Mouse (Mus musculus): ENCODE measurements around the gene Tmem222. TPM values are rescaled to one million over a fixed set of nuclear protein-coding genes. Genes with fewer than 3 reads are reported as not detected.

The Tmem222 gene
- polyA plus RNA-seq, 1 experiment from 2014 or later: 58.1 TPM

GRCm38 (mm10) chr4:133298516-133299365 is 21.1 kb upstream of the Tmem222 start:
- no peaks in the 10 kb centered on the region for H3K9me3 ChIP-seq (ENCODE audit: low read length)
- TF ChIP-seq EP300 (IDR thresholded peaks at IDR 0.05) (no peak), CTCF (IDR thresholded peaks at IDR 0.05) (no peak)
- no peak for DNase-seq (ENCODE audit: low spot score)
- no peak overlapping the region for H3K4me3 ChIP-seq (ENCODE audit: low read depth, low read length)
- no peak overlapping the region for H3K4me2 ChIP-seq (replicated peaks; ENCODE audit: low read depth, low read length)
- H3K4me1 ChIP-seq (ENCODE audit: insufficient read depth, low read depth, low read length): no peaks in the 10 kb centered on the region
- no peak overlapping the region for H3K9ac ChIP-seq (replicated peaks; ENCODE audit: low read depth)
- peaks cover 40% of the 10 kb centered on the region for H3K36me3 ChIP-seq (ENCODE audit: insufficient read depth, low read length)
- no peak for ATAC-seq
- no peaks in the 10 kb centered on the region for H3K27me3 ChIP-seq (replicated peaks; ENCODE audit: insufficient read depth, low read length)
- WGBS: 44% methylated on average over 12 of the region's 12 CpGs
- no peak overlapping the region for H3K27ac ChIP-seq (ENCODE audit: low read length)

DNA sequence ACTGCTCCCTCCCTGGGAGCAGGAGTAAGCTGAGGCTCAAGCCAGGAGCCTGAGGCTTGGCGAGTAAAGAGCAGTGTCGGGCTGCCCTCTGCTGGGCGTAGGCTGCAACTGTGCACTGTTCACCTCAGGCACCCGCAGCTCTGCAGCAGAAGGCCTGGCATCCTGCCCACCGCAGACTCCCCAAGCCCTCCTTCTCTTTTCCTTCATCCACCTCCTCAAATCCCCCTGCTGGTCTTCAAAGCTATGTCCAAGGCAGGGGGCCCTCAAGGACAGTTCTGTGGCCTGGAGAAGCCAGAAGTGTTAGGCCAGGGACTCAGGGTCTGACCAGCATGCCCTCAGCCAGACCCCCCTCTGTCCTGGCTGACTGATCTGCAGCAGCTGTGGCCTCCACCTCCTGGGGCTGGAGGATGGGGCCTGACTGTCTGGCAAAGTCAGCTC is 20.2 kb upstream of the Tmem222 start:
- peaks cover 33% of the 10 kb centered on the region for H3K36me3 ChIP-seq (ENCODE audit: insufficient read depth, low read length)
- no peak overlapping the region for H3K4me2 ChIP-seq (replicated peaks; ENCODE audit: low read depth, low read length)
- no peak overlapping the region for H3K9ac ChIP-seq (replicated peaks; ENCODE audit: low read depth)
- H3K27ac ChIP-seq (ENCODE audit: low read length): no peak overlapping the region
- no peaks in the 10 kb centered on the region for H3K9me3 ChIP-seq (ENCODE audit: low read length)
- no peak overlapping the region for H3K4me3 ChIP-seq (ENCODE audit: low read depth, low read length)
- peak; percentile 87 for DNase-seq (ENCODE audit: low spot score)
- 4% methylated on average over 5 of the region's 5 CpGs for WGBS
- H3K4me1 ChIP-seq (ENCODE audit: insufficient read depth, low read depth, low read length): no peaks in the 10 kb centered on the region
- ATAC-seq: peak; percentile 82
- TF ChIP-seq EP300 (IDR thresholded peaks at IDR 0.05) (no peak), CTCF (IDR thresholded peaks at IDR 0.05) (peak; percentile 97)
- H3K27me3 ChIP-seq (replicated peaks; ENCODE audit: insufficient read depth, low read length): no peaks in the 10 kb centered on the region

DNA sequence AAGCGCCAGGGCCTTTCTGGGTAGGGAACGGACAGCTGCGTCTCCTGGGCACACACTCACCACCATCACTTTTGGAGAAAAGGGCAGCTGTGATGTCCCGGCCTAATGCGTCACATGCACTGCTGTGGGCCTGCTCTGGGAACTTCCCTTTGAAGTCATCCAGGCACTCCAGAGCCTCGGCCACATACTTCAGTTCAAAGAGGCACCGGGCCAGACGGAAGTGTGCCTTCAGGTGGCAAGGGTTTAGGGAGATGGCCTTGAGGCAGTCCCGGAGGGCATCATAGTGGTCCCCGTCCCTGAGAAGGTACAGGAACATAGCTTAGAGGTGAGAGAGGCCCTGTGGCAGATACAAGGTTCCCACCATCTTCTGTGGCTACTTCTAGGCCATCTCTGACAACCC is 19.8 kb upstream of the Tmem222 start:
- TF ChIP-seq EP300 (IDR thresholded peaks at IDR 0.05) (no peak), CTCF (IDR thresholded peaks at IDR 0.05) (no peak)
- Histone ChIP-seq H3K4me2 (replicated peaks; ENCODE audit: low read depth, low read length) (no peak overlapping the region), H3K4me3 (ENCODE audit: low read depth, low read length) (no peak overlapping the region), H3K36me3 (ENCODE audit: insufficient read depth, low read length) (peaks cover 30% of the 10 kb centered on the region), H3K27me3 (replicated peaks; ENCODE audit: insufficient read depth, low read length) (no peaks in the 10 kb centered on the region), H3K9me3 (ENCODE audit: low read length) (no peaks in the 10 kb centered on the region), H3K9ac (replicated peaks; ENCODE audit: low read depth) (no peak overlapping the region), H3K4me1 (ENCODE audit: insufficient read depth, low read depth, low read length) (no peaks in the 10 kb centered on the region), H3K27ac (ENCODE audit: low read length) (no peak overlapping the region)
- ATAC-seq: no peak; the same call in 1 of the 2 replicates
- WGBS: 60% methylated on average over 10 of the region's 10 CpGs
- DNase-seq (ENCODE audit: low spot score): no peak

DNA sequence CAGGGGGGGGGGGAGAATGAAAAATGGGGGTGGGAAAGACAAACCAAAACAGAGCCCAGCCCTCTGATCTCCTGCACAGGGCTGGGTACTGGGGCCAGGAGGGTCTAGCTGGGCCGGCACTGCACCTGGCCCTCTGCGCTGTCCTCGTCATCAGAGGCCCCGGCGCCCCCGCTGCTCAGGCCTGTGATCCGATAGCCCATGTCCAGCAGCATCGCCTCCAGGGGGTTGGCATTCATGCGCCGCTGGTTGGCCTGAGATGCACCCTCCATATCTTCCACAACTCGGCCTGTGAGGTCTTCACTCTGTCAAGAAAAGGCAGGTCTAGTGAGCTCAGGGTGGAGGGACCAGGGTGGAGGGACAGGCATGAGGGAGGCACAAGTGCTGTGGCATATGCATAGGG is 16.5 kb upstream of the Tmem222 start:
- Histone ChIP-seq H3K36me3 (ENCODE audit: insufficient read depth, low read length) (peaks cover 15% of the 10 kb centered on the region; the same call in 1 of the 2 replicates), H3K4me3 (ENCODE audit: low read depth, low read length) (no peak overlapping the region), H3K9ac (replicated peaks; ENCODE audit: low read depth) (no peak overlapping the region), H3K4me1 (ENCODE audit: insufficient read depth, low read depth, low read length) (no peaks in the 10 kb centered on the region), H3K27me3 (replicated peaks; ENCODE audit: insufficient read depth, low read length) (no peaks in the 10 kb centered on the region), H3K4me2 (replicated peaks; ENCODE audit: low read depth, low read length) (no peak overlapping the region), H3K9me3 (ENCODE audit: low read length) (no peaks in the 10 kb centered on the region), H3K27ac (ENCODE audit: low read length) (no peak overlapping the region)
- TF ChIP-seq EP300 (IDR thresholded peaks at IDR 0.05) (no peak), CTCF (IDR thresholded peaks at IDR 0.05) (no peak)
- ATAC-seq: no peak
- DNase-seq (ENCODE audit: low spot score): no peak
- 79% methylated on average over 11 of the region's 11 CpGs for WGBS

GRCm38 (mm10) chr4:133292901-133293843 is 15.6 kb upstream of the Tmem222 start:
- Histone ChIP-seq H3K27me3 (replicated peaks; ENCODE audit: insufficient read depth, low read length) (no peaks in the 10 kb centered on the region), H3K4me3 (ENCODE audit: low read depth, low read length) (no peak overlapping the region), H3K4me2 (replicated peaks; ENCODE audit: low read depth, low read length) (no peak overlapping the region), H3K9me3 (ENCODE audit: low read length) (no peaks in the 10 kb centered on the region), H3K36me3 (ENCODE audit: insufficient read depth, low read length) (peaks cover 15% of the 10 kb centered on the region; the same call in 1 of the 2 replicates), H3K27ac (ENCODE audit: low read length) (no peak overlapping the region), H3K4me1 (ENCODE audit: insufficient read depth, low read depth, low read length) (no peaks in the 10 kb centered on the region), H3K9ac (replicated peaks; ENCODE audit: low read depth) (no peak overlapping the region)
- DNase-seq (ENCODE audit: low spot score) (no peak), ATAC-seq (no peak)
- WGBS: 50% methylated on average over 24 of the region's 24 CpGs
- TF ChIP-seq EP300 (IDR thresholded peaks at IDR 0.05) (no peak), CTCF (IDR thresholded peaks at IDR 0.05) (no peak)

DNA sequence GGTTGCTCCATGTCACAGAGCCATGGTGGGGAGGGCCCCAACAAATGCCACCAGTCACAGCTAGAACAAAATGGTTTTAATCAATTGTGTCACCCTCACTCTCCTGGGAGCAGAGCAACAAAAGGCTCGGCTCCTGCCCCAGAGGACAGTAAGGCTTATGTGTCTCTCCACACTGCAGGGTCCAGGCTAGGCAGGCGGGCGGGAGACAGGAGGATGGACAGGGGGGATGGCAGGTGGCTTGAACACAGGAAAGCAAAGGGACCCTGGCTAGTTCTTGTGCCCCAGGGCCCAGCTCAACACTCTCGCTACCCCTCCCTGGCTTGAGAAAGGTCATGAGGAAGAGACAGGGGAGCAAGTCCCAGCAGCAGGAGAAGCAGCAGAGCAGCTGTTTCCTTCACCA is 14.8 kb upstream of the Tmem222 start:
- Histone ChIP-seq H3K36me3 (ENCODE audit: insufficient read depth, low read length) (peaks cover 15% of the 10 kb centered on the region; the same call in 1 of the 2 replicates), H3K27ac (ENCODE audit: low read length) (no peak overlapping the region), H3K9ac (replicated peaks; ENCODE audit: low read depth) (no peak overlapping the region), H3K4me1 (ENCODE audit: insufficient read depth, low read depth, low read length) (no peaks in the 10 kb centered on the region), H3K4me2 (replicated peaks; ENCODE audit: low read depth, low read length) (no peak overlapping the region), H3K9me3 (ENCODE audit: low read length) (no peaks in the 10 kb centered on the region), H3K4me3 (ENCODE audit: low read depth, low read length) (no peak overlapping the region), H3K27me3 (replicated peaks; ENCODE audit: insufficient read depth, low read length) (no peaks in the 10 kb centered on the region)
- 94% methylated on average over 4 of the region's 4 CpGs for WGBS
- DNase-seq (ENCODE audit: low spot score) (no peak), ATAC-seq (no peak)
- no peak for TF ChIP-seq CTCF (IDR thresholded peaks at IDR 0.05)
- TF ChIP-seq EP300 (IDR thresholded peaks at IDR 0.05): no peak

Measured in lung, postnatal 0 days (tissue).